Mouse (Mus musculus): Measurements from ENCODE around the gene Haao. TPM values are rescaled to one million over a fixed set of nuclear protein-coding genes. Genes with fewer than 3 reads are reported as not detected.

Haao gene
- polyA plus RNA-seq, 1 experiment: 213 TPM

DNA sequence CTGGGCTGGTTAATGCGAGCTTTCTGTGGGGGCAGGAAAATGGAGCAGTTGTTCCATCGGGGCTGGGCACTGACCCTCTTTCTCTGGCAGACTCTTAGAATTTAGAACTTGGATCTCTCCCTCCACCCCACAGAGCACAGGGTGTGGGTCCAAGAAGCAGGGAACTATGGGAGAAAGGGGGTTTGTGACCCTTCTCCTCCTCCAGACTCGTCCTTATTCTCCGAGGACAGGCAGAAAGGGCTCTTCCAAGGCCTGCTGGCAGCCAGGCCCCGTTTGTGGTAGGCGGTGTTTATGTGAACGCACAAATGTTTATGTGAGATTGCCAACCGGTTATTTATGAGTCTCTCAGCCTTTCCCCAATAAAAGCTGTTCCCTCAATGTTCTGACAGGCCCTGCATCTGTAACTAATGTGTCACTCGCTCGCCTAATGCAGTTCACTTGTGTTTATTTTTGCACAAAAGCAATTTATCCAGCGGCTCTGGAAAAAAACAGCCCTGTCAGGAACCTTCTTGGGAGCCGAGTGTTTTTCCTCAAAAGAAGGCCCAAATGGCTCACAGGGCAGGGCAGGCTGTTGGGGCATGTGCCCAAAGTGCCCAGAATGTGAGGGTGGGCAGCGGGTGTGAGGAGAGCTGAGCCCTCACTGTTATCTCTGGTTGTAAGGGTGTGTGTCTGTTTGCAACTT is 42.1 kb upstream of the Haao start:
- H3K36me3 ChIP-seq (ENCODE audit: control insufficient read depth, insufficient read depth, low read length): no peaks in the 10 kb centered on the region
- DNase-seq: peak; percentile 49
- no peak for TF ChIP-seq CTCF (conservative IDR thresholded peaks at IDR 0.05; ENCODE audit: insufficient read depth, insufficient read length, low read depth, low read length)
- TF ChIP-seq POLR2A (IDR thresholded peaks at IDR 0.05; ENCODE audit: low read depth, low read length): no peak
- no peaks in the 10 kb centered on the region for H3K27me3 ChIP-seq (replicated peaks; ENCODE audit: control insufficient read depth, insufficient read depth, low read length)
- H3K4me3 ChIP-seq (ENCODE audit: insufficient read depth, low read depth, low read length): no peak overlapping the region
- H3K4me1 ChIP-seq (ENCODE audit: control insufficient read depth, insufficient read depth, low read length): no peaks in the 10 kb centered on the region
- 59% methylated on average over 13 of the region's 13 CpGs for WGBS
- H3K27ac ChIP-seq (ENCODE audit: insufficient read depth, low read depth, low read length): peak overlapping the region; percentile 31

DNA sequence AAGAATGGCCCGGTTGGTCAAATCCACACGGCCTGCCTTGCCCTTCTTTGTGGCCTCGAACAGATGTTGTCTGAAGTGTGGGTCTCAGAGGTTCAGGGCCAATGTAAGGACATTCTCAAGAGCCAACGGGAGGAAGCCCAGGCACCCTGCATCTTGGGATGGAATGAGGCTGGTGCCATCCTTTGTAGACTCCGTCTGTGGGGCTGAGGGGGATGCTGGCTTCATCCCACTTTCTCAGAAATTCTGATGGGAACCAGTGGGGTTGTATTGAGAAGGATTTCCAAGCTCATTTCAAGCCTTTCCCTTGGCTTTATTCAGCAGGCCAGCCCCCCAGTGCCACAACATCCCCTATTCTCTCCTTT is 41.5 kb upstream of the Haao start:
- peak overlapping the region; percentile 31; the same call in 1 of the 2 replicates for H3K27ac ChIP-seq (ENCODE audit: insufficient read depth, low read depth, low read length)
- H3K4me1 ChIP-seq (ENCODE audit: control insufficient read depth, insufficient read depth, low read length): no peaks in the 10 kb centered on the region
- no peak for TF ChIP-seq CTCF (conservative IDR thresholded peaks at IDR 0.05; ENCODE audit: insufficient read depth, insufficient read length, low read depth, low read length)
- TF ChIP-seq POLR2A (IDR thresholded peaks at IDR 0.05; ENCODE audit: low read depth, low read length): no peak
- DNase-seq: no peak
- H3K27me3 ChIP-seq (replicated peaks; ENCODE audit: control insufficient read depth, insufficient read depth, low read length): no peaks in the 10 kb centered on the region
- no peaks in the 10 kb centered on the region for H3K36me3 ChIP-seq (ENCODE audit: control insufficient read depth, insufficient read depth, low read length)
- 85% methylated on average over 5 of the region's 5 CpGs for WGBS
- no peak overlapping the region for H3K4me3 ChIP-seq (ENCODE audit: insufficient read depth, low read depth, low read length)

DNA sequence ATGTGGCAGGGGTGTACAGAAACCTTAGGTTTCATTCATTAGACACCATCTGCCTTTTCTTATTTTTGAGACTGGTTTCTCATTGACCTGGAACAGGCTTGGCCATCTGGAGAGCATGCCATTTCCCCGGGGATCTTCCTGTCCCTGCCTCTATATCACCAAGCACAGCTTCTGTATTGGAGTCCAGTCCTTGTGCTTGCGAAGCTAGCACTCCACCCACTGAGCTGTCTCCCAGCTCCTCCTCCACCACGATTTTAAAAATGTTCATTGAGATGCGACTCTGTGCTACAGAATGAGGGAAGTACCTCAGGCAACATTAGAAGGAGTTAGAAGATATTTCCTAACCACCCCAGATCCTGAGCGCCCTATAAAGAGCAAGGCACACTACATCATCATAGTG is 39.5 kb upstream of the Haao start:
- TF ChIP-seq CTCF (conservative IDR thresholded peaks at IDR 0.05; ENCODE audit: insufficient read depth, insufficient read length, low read depth, low read length) (no peak), POLR2A (IDR thresholded peaks at IDR 0.05; ENCODE audit: low read depth, low read length) (no peak)
- H3K4me1 ChIP-seq (ENCODE audit: control insufficient read depth, insufficient read depth, low read length): no peaks in the 10 kb centered on the region
- H3K36me3 ChIP-seq (ENCODE audit: control insufficient read depth, insufficient read depth, low read length): no peaks in the 10 kb centered on the region
- H3K27ac ChIP-seq (ENCODE audit: insufficient read depth, low read depth, low read length): no peak overlapping the region
- H3K27me3 ChIP-seq (replicated peaks; ENCODE audit: control insufficient read depth, insufficient read depth, low read length): no peaks in the 10 kb centered on the region
- H3K4me3 ChIP-seq (ENCODE audit: insufficient read depth, low read depth, low read length): no peak overlapping the region
- DNase-seq: no peak
- 78% methylated on average over 5 of the region's 5 CpGs for WGBS

DNA sequence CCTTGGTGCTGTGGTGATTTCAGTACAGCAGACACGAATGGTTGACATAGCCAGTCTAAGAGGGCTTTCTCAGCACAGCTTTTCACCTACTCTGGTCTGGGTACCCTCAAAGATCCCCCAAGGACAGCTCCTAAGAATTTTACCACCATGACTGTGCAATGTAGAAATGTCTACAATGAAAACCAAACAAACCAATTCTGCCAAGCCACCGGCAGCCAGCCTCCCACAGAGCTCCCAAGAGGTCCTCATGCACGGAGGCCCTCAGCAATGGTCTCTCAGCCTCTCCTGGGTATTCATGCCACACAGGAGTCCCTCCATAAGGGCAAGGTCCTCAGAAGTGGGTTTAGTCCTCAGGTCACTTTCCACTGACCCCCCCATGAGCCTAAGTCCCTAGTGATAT is 38.6 kb upstream of the Haao start:
- Histone ChIP-seq H3K4me3 (ENCODE audit: insufficient read depth, low read depth, low read length) (no peak overlapping the region), H3K27me3 (replicated peaks; ENCODE audit: control insufficient read depth, insufficient read depth, low read length) (no peaks in the 10 kb centered on the region), H3K4me1 (ENCODE audit: control insufficient read depth, insufficient read depth, low read length) (no peaks in the 10 kb centered on the region), H3K27ac (ENCODE audit: insufficient read depth, low read depth, low read length) (no peak overlapping the region), H3K36me3 (ENCODE audit: control insufficient read depth, insufficient read depth, low read length) (no peaks in the 10 kb centered on the region)
- no peak for DNase-seq
- no peak for TF ChIP-seq POLR2A (IDR thresholded peaks at IDR 0.05; ENCODE audit: low read depth, low read length)
- no peak for TF ChIP-seq CTCF (conservative IDR thresholded peaks at IDR 0.05; ENCODE audit: insufficient read depth, insufficient read length, low read depth, low read length)
- WGBS: 94% methylated on average over 3 of the region's 3 CpGs

DNA sequence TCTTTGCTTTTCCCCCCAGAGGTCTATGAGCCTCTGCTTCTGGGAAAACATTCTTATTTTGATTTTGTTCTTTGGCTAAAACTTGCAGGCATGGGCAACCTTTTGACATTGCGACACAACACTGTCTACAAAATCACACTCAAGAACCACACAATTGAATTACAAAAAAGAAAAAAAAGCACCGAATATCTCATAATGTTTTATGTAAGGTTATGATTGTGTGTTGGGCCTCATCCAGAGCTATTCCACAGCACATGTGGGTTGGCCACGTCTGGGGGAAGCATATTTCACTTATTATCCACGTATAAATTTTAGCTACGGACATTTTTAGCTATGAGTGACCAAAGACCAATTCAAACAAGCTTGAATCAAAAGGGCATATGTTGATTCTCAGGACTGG is 38.0 kb upstream of the Haao start:
- H3K4me1 ChIP-seq (ENCODE audit: control insufficient read depth, insufficient read depth, low read length): no peaks in the 10 kb centered on the region
- TF ChIP-seq POLR2A (IDR thresholded peaks at IDR 0.05; ENCODE audit: low read depth, low read length) (no peak), CTCF (conservative IDR thresholded peaks at IDR 0.05; ENCODE audit: insufficient read depth, insufficient read length, low read depth, low read length) (no peak)
- no peak overlapping the region for H3K4me3 ChIP-seq (ENCODE audit: insufficient read depth, low read depth, low read length)
- H3K27ac ChIP-seq (ENCODE audit: insufficient read depth, low read depth, low read length): no peak overlapping the region
- DNase-seq: no peak
- no peaks in the 10 kb centered on the region for H3K27me3 ChIP-seq (replicated peaks; ENCODE audit: control insufficient read depth, insufficient read depth, low read length)
- H3K36me3 ChIP-seq (ENCODE audit: control insufficient read depth, insufficient read depth, low read length): no peaks in the 10 kb centered on the region
- WGBS: 85% methylated on average over 5 of the region's 5 CpGs

DNA sequence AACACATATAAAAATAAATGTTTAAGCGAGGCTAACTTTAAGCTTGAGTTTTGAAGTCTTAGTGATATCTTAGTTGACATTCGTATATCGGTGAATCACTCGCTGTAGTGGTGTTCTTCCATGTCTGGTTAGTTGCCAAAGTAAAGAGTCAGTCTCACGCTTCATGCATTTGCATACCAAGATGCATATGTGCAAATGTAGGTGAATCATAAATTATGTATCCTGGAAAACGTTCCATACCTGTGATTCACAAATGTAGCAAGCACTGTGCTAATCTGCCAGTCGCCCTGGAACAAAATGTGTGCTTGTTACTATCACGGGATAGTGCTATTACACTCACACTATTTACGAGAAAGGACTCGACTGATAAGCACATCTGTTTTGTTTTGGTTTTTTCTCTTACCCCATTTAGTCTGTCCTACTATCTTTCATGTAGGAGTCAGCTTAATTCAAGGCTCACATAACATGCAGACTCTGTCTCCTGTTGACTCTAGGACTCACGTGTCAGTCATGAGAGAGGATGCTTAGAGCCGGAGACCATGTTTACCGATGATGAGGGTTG is 37.3 kb upstream of the Haao start:
- Histone ChIP-seq H3K27me3 (replicated peaks; ENCODE audit: control insufficient read depth, insufficient read depth, low read length) (no peaks in the 10 kb centered on the region), H3K4me3 (ENCODE audit: insufficient read depth, low read depth, low read length) (no peak overlapping the region), H3K36me3 (ENCODE audit: control insufficient read depth, insufficient read depth, low read length) (no peaks in the 10 kb centered on the region), H3K4me1 (ENCODE audit: control insufficient read depth, insufficient read depth, low read length) (no peaks in the 10 kb centered on the region), H3K27ac (ENCODE audit: insufficient read depth, low read depth, low read length) (no peak overlapping the region)
- WGBS: 76% methylated on average over 13 of the region's 13 CpGs
- no peak for DNase-seq
- TF ChIP-seq POLR2A (IDR thresholded peaks at IDR 0.05; ENCODE audit: low read depth, low read length): no peak
- no peak for TF ChIP-seq CTCF (conservative IDR thresholded peaks at IDR 0.05; ENCODE audit: insufficient read depth, insufficient read length, low read depth, low read length)

DNA sequence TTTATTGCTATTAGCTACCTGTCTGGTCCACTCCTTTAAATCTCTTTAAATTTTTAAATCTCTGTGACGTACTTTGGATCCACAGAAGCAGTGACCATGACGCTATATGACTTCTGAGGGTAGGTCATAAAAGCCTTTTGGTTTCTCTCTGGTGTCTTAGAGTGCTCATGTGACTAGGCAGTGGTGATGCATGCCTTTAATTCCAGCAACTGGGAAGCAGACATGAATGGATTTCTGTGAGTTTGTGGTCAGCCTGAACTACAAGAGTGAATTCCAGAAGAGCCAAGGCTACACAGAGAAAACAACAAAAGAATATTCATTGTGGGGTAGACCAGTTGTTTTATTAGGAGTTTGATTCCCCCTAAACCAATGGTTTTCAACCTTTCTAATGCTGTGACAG is 35.0 kb upstream of the Haao start:
- Histone ChIP-seq H3K27me3 (replicated peaks; ENCODE audit: control insufficient read depth, insufficient read depth, low read length) (no peaks in the 10 kb centered on the region), H3K4me1 (ENCODE audit: control insufficient read depth, insufficient read depth, low read length) (no peaks in the 10 kb centered on the region), H3K27ac (ENCODE audit: insufficient read depth, low read depth, low read length) (no peak overlapping the region), H3K4me3 (ENCODE audit: insufficient read depth, low read depth, low read length) (no peak overlapping the region), H3K36me3 (ENCODE audit: control insufficient read depth, insufficient read depth, low read length) (no peaks in the 10 kb centered on the region)
- TF ChIP-seq POLR2A (IDR thresholded peaks at IDR 0.05; ENCODE audit: low read depth, low read length) (no peak), CTCF (conservative IDR thresholded peaks at IDR 0.05; ENCODE audit: insufficient read depth, insufficient read length, low read depth, low read length) (no peak)
- 81% methylated on average over 2 of the region's 2 CpGs for WGBS
- no peak for DNase-seq
